Mouse (Mus musculus) heart, postnatal 0 days (tissue): ENCODE results near the gene Ophn1.

Experiments used
- CTCF ChIP-seq: IDR thresholded peaks from 2 replicates; pipeline ENCODE4 v1.5.1; 2016; ENCODE audit warnings: antibody characterized with exemption, control low read depth, low read depth
- EP300 ChIP-seq: IDR thresholded peaks from 2 replicates; pipeline ENCODE4 v1.6.1; 2016; ENCODE audit warnings: antibody characterized with exemption, low read depth

- TF ChIP-seq CTCF (no peak), EP300 (no peak)
These were observed 154.1 kb downstream of the Ophn1 start for GRCm38 (mm10) chrX:98736758-98737157.
